Mouse (Mus musculus) E14TG2a.4 (cell line): ENCODE results near the gene Crocc.

Experiments used
- H3K27me3 ChIP-seq: 2 replicates; pipeline ENCODE4 v1.6.1; 2014; ENCODE audit warnings: low read length, control low read depth; ENCODE audit not compliant: insufficient read depth
- H3K36me3 ChIP-seq: 2 replicates; pipeline ENCODE4 v1.6.1; 2014; ENCODE audit warnings: low read length, control low read depth; ENCODE audit not compliant: insufficient read depth
- H3K4me1 ChIP-seq: replicated peaks from 2 replicates; pipeline ENCODE4 v1.6.1; 2014; ENCODE audit warnings: low read depth, low read length, control low read depth
- H3K4me3 ChIP-seq: replicated peaks from 2 replicates; pipeline ENCODE4 v1.5.1; 2014; ENCODE audit warnings: mild to moderate bottlenecking, low read length
- H3K9me3 ChIP-seq: 2 replicates; pipeline ENCODE4 v1.6.1; 2014; ENCODE audit warnings: low read length, control low read depth
- CTCF ChIP-seq: conservative IDR thresholded peaks from 2 replicates; pipeline ENCODE4 v1.5.1; 2014; ENCODE audit warnings: low read length
- NANOG ChIP-seq: IDR thresholded peaks from 2 replicates; pipeline ENCODE4 v1.6.1; 2014; ENCODE audit warnings: borderline replicate concordance, low read length, mixed read lengths
- POU5F1 ChIP-seq: IDR thresholded peaks from 2 replicates; pipeline ENCODE4 v1.6.1; 2014; ENCODE audit warnings: low read length, borderline replicate concordance

Gene Crocc

DNA sequence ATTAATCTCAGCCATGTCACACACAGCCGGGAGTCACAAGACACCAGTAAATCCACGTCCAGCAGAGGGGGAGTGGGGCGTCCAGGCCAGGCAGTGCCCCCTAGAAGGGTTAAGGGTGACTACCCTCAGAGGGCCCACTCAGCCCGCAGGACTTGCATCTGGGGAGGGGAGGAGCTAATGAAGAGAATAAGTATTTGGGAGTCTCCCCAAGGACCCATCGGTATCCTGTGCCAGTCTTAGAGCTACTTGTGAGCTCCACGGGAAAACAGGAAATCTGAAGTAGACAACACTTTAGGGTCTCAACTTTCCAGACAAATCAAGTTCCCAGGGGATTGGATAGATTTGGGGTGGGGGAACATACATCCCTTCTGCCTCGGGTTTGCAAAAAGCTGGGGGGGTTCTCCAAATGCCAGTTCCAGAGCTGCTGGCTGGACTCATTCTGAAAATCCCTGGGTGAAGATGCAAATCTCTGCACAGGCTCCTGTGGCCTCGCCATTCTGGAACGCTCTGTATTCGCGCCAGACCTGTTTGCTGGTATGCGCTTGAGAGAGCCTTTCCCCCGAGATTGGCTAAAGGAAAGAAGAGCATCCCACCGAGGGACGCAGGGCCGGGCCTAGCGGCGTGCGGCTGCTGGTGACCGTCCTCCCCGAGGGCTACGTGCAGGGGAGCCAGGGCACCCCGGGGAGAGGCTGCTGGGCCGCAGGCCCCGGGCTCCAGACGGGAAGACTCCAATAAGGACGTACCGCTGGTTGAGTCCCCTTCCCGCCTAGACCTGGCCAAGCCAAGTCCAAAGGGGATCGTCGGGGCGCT lies 529 bp downstream of the Crocc start:
- Histone ChIP-seq H3K4me3 (peak overlapping the region; percentile 87), H3K4me1 (peaks cover 52% of the 10 kb centered on the region), H3K27me3 (no peaks in the 10 kb centered on the region), H3K9me3 (no peaks in the 10 kb centered on the region), H3K36me3 (0 out of 2 replicates have a peak, but pooled peaks cover 3% of the 10 kb centered on the region)
- TF ChIP-seq NANOG (no peak), CTCF (no peak), POU5F1 (no peak)

DNA sequence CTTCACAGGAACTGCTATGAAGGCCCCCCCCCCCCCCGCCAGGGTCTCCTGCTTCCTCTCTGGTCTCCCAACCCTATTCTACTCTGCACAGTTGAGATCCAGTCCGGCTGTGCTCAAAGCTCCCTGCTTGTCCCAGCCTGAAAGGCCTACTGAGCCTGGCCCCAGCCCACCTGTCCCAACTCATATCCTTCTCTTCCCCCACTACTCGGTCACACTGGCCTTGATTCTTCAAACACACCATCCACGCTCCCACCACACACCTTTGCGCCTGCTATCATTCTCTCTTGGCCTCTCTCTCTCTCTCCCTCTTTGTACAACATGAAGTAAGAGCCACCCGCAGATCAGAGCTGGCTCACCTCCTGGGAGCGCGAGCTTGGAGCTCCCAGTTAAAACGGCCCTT lies 1.5 kb downstream of the Crocc start:
- Histone ChIP-seq H3K4me1 (peaks cover 56% of the 10 kb centered on the region), H3K9me3 (no peaks in the 10 kb centered on the region), H3K36me3 (0 out of 2 replicates have a peak, but pooled peaks cover 3% of the 10 kb centered on the region), H3K4me3 (no peak overlapping the region), H3K27me3 (no peaks in the 10 kb centered on the region)
- TF ChIP-seq POU5F1, result no peak
- TF ChIP-seq NANOG, result no peak
- no peak for TF ChIP-seq CTCF

DNA sequence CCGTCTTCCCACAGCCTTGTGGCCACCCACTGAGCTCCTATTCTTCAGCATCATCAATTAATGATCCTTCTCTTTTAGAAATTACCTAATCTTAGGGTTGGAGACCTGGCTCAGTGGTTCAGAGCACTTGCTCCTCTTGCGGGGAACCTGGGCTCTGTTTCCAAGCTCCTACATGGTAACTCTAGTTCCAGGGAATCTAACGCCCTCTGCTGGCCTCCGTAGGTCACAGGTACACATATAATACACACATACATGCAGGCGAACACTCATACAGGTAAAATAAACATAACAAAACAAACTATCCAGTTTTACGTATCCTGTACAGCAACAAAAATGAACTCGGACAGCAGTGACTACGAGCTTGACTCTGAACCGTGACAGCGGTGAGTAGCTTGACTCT lies 3.4 kb downstream of the Crocc start:
- no peak for TF ChIP-seq POU5F1
- peak; percentile 64 for TF ChIP-seq CTCF
- Histone ChIP-seq H3K36me3 (peaks cover 12% of the 10 kb centered on the region; the same call in 1 of the 2 replicates), H3K4me1 (peaks cover 74% of the 10 kb centered on the region), H3K27me3 (no peaks in the 10 kb centered on the region), H3K9me3 (no peaks in the 10 kb centered on the region), H3K4me3 (no peak overlapping the region)

DNA sequence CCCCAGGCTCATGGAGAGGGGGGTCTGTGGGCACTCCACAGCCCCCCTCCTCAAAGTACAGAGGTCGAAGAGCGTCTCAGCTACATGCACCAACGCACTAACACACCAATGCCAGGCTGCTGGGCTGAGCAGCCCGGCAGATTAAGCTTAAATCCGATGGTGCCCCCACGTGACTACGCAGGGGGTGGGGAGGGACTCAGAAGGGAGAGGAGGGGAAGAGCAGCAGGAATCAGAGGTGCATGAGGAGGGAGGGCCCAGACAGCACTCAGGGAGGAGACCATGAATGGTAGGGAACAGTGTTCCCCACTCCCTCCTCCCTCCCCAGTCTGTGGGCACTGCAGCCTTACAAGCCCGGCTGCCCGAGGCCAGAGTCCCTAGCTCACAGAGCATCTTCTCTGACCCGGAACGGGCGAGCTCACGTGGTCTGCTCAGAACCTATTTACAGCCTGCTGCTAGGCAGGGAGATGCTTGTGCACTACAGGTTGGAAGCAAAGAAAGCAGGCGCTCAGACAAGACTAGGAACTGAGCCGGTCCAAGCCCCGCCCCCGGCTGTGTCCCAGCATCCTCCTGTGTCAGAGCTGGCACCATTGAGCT lies 6.7 kb downstream of the Crocc start:
- no peak for TF ChIP-seq NANOG
- TF ChIP-seq POU5F1, result no peak
- TF ChIP-seq CTCF, result no peak
- Histone ChIP-seq H3K36me3 (peaks cover 28% of the 10 kb centered on the region), H3K27me3 (no peaks in the 10 kb centered on the region), H3K9me3 (no peaks in the 10 kb centered on the region), H3K4me1 (peaks cover 79% of the 10 kb centered on the region), H3K4me3 (peak overlapping the region; percentile 73)

DNA sequence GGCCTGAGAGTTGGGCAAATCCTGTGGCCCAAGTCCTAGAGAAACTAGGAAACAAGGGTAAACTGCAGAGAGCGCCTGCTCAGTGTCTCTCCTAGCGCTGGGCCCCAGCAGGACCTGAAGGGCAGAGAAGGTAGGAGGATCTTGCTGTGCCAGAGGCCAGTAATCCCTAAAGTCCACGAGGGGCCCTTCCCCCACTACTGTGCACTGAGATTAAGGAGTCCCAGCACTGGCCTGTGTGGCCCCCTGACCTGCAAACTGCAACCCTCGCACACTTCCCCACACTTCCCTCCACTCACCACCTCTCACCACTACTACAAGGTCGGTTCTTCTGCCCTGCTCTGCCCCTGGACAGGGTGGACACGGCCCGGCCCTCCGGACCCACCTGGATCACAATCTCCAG lies 7.2 kb downstream of the Crocc start:
- no peaks in the 10 kb centered on the region for H3K9me3 ChIP-seq
- H3K36me3 ChIP-seq, result peaks cover 33% of the 10 kb centered on the region
- peak overlapping the region; percentile 73 for H3K4me3 ChIP-seq
- H3K27me3 ChIP-seq, result no peaks in the 10 kb centered on the region
- peaks cover 77% of the 10 kb centered on the region for H3K4me1 ChIP-seq
- TF ChIP-seq POU5F1 (no peak), CTCF (no peak), NANOG (no peak)

DNA sequence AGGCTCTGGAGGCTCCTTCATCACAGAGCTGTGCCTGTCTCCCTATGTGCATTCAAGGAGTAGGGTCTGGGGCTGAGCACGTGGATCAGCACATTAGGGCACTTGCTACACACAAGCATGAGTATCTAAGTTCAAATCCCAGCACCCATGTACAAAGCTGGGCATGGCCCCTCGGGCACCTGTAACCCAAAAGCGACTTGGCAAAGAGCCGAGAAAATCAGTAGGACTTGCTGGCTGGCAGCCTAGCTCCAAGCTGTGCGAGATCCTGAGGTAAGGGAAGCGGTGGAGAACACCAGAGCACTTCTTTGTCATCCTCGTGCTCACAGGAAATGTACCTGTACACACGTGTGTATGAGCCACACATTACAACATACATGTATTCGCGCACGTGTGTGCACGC lies 7.9 kb downstream of the Crocc start:
- Histone ChIP-seq H3K36me3 (peaks cover 38% of the 10 kb centered on the region), H3K9me3 (no peaks in the 10 kb centered on the region), H3K4me3 (no peak overlapping the region), H3K27me3 (no peaks in the 10 kb centered on the region), H3K4me1 (peaks cover 80% of the 10 kb centered on the region)
- no peak for TF ChIP-seq CTCF

DNA sequence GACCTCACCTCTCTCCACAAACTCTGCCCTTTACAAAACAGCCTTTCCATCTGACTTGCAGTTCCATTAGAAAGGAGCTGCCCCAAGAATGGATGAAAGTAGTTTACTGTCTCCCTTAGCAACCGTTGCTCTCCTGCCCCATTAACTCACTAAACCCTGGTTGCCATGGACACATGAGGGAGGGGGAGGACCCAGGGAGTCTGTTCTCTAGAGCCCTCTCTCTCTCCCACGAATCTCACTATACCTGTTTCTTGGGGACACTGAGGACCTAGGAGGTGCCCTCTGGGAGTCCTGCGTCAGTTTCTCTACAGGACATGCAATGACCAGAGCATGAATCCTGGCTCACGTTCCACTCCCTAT lies 10.9 kb downstream of the Crocc start:
- H3K36me3 ChIP-seq, result peaks cover 55% of the 10 kb centered on the region
- H3K4me3 ChIP-seq, result no peak overlapping the region
- no peak for TF ChIP-seq CTCF
- H3K9me3 ChIP-seq, result no peaks in the 10 kb centered on the region
- H3K27me3 ChIP-seq, result no peaks in the 10 kb centered on the region
- peaks cover 77% of the 10 kb centered on the region for H3K4me1 ChIP-seq

DNA sequence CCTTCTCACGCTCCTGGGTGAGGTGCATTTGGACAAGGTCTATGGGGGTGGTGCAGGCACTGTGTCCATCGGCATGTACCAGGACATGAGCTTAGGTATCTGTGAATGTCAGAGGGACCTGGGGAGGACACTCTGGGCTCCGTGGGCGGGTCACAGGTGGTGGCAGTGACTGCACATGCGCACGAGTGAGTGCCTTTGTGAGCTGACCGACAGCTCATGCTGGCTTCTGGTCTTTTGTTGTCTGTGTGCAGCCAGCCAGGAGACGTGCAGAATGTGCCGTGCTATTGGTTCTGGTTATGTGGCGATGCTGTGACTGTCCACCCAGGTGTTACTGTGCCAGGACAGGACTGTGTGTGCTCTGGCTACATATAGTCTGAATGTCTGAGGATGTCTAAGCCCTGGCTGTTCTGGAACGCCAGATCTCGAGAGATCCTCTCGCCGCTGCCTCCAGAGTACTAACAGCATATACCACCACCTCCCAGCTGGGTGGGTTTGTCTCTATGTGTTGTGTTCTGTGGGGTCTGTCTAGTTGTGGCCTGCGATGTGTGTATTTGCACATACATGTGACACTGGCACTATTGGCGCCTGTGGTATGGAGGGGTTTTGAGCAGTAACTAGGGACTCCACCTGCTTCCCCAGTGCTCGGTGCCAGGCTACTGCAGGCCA lies 11.4 kb downstream of the Crocc start:
- no peak for TF ChIP-seq CTCF
- no peak for TF ChIP-seq NANOG
- Histone ChIP-seq H3K9me3 (no peaks in the 10 kb centered on the region), H3K4me1 (peaks cover 71% of the 10 kb centered on the region), H3K4me3 (no peak overlapping the region), H3K36me3 (peaks cover 56% of the 10 kb centered on the region), H3K27me3 (no peaks in the 10 kb centered on the region)

DNA sequence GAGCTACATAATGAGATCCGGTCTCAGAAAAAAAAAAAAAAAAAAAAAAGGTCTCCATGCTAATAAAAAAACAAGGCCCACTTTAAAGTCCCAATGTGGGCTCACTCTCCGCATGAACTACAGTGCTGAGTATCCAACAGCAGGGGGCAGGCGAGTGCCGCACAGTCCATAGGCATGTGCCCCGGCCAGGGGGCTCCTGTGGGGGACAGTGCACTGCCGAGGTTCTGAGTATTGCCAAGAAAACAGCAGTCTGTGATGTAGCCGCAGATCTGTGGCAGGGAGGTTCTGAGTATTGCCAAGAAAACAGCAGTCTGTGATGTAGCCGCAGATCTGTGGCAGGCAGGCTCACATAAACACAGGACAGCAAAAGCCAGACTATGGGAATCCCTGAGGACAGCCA lies 15.5 kb downstream of the Crocc start:
- Histone ChIP-seq H3K9me3 (no peaks in the 10 kb centered on the region), H3K4me3 (no peak overlapping the region), H3K36me3 (peaks cover 56% of the 10 kb centered on the region), H3K27me3 (no peaks in the 10 kb centered on the region), H3K4me1 (peaks cover 49% of the 10 kb centered on the region)
- TF ChIP-seq NANOG (no peak), CTCF (peak; percentile 66), POU5F1 (no peak)
